ENCODE assay signal across 9 mouse cellular contexts in genomic region chr2:157431912-157432311, GRCm38 (mm10). TPM values are rescaled to one million over a fixed set of nuclear protein-coding genes. Genes with fewer than 3 reads are reported as not detected.
DNase-seq lines count a peak whose midpoint lies in the region; ATAC-seq and TF ChIP-seq lines count a peak whose summit lies in the region.
"Had no signal": no experiment of that assay in that cellular context is flagged by ENCODE, and none has a peak within 500 bp of the region (broad histone marks: within the 10 kb centered on the region; RNA-seq: fewer than 3 reads in every experiment).

No protein-coding gene starts in this region.

- H3K4me1 ChIP-seq in kidney, embryonic 15.5 days: peaks cover 91% of the 10 kb centered on the region
- H3K4me1 ChIP-seq in embryonic facial prominence, embryonic 14.5 days (ENCODE audit: control insufficient read depth, insufficient read depth, low read length): peaks cover 32% of the 10 kb centered on the region
- peaks cover 37% of the 10 kb centered on the region for H3K4me1 ChIP-seq in hindbrain, postnatal 0 days (ENCODE audit: insufficient read depth, low read length)
- peaks cover 90% of the 10 kb centered on the region for H3K4me1 ChIP-seq in neural tube, embryonic 13.5 days (replicated peaks)

- TF ChIP-seq CTCF in hindbrain, postnatal 0 days (IDR thresholded peaks at IDR 0.05; ENCODE audit: low read depth): no peak

- ATAC-seq in kidney, embryonic 15.5 days (replicated peaks; ENCODE audit: low FRiP score): no peak
- no peak for ATAC-seq in embryonic facial prominence, embryonic 14.5 days (ENCODE audit: low read depth)
- ATAC-seq in hindbrain, postnatal 0 days: no peak
- ATAC-seq in neural tube, embryonic 13.5 days (ENCODE audit: low read depth): no peak
- no peak for ATAC-seq in frontal cortex, adult (ENCODE audit: low TSS enrichment)

- H3K27ac ChIP-seq in kidney, embryonic 15.5 days: peak overlapping the region; percentile 20; the same call in 1 of the 2 replicates
- H3K27ac ChIP-seq in embryonic facial prominence, embryonic 14.5 days (replicated peaks; ENCODE audit: low read depth, low read length): peak overlapping the region; percentile 86; the same call in 1 of the 2 replicates
- H3K27ac ChIP-seq in hindbrain, postnatal 0 days: peak overlapping the region; percentile 79
- H3K27ac ChIP-seq in neural tube, embryonic 13.5 days (replicated peaks): peak overlapping the region; percentile 76

- H3K4me3 ChIP-seq in kidney, embryonic 15.5 days (replicated peaks): no peak overlapping the region
- no peak overlapping the region for H3K4me3 ChIP-seq in embryonic facial prominence, embryonic 14.5 days (ENCODE audit: low read depth, low read length)
- no peak overlapping the region for H3K4me3 ChIP-seq in hindbrain, postnatal 0 days (ENCODE audit: low read length)
- no peak overlapping the region for H3K4me3 ChIP-seq in neural tube, embryonic 13.5 days

- no peak for DNase-seq in kidney, postnatal 25 days
- DNase-seq in embryonic facial prominence, embryonic 14.5 days (ENCODE audit: low spot score): no peak
- DNase-seq in hindbrain, postnatal 0 days (ENCODE audit: low spot score): no peak
- no peak for DNase-seq in thymus, postnatal 10 days (ENCODE audit: low spot score in 2 of 2)
- no peak for DNase-seq in gastrocnemius, postnatal 4 days (ENCODE audit: low spot score in 2 of 2)
- DNase-seq: heart, postnatal 10 days had no signal

- H3K9me3 ChIP-seq in kidney, embryonic 15.5 days (replicated peaks): no peaks in the 10 kb centered on the region
- no peaks in the 10 kb centered on the region for H3K9me3 ChIP-seq in embryonic facial prominence, embryonic 14.5 days (ENCODE audit: control insufficient read depth, low read length)
- no peaks in the 10 kb centered on the region for H3K9me3 ChIP-seq in hindbrain, postnatal 0 days (ENCODE audit: low read length)
- no peaks in the 10 kb centered on the region for H3K9me3 ChIP-seq in neural tube, embryonic 13.5 days

- H3K4me2 ChIP-seq in kidney, embryonic 15.5 days: no peak overlapping the region
- H3K4me2 ChIP-seq in embryonic facial prominence, embryonic 14.5 days (ENCODE audit: low read depth, low read length): no peak overlapping the region
- H3K4me2 ChIP-seq in hindbrain, postnatal 0 days (ENCODE audit: low read depth, low read length): no peak overlapping the region
- no peak overlapping the region for H3K4me2 ChIP-seq in neural tube, embryonic 13.5 days

- WGBS in kidney, embryonic 15.5 days: 80% methylated on average over 5 of the region's 5 CpGs
- WGBS in embryonic facial prominence, embryonic 14.5 days: 56% methylated on average over 5 of the region's 5 CpGs
- 75% methylated on average over 5 of the region's 5 CpGs for WGBS in hindbrain, postnatal 0 days
- 83% methylated on average over 5 of the region's 5 CpGs for WGBS in neural tube, embryonic 13.5 days

- peaks cover 26% of the 10 kb centered on the region for H3K36me3 ChIP-seq in kidney, embryonic 15.5 days
- peaks cover 27% of the 10 kb centered on the region for H3K36me3 ChIP-seq in embryonic facial prominence, embryonic 14.5 days (ENCODE audit: control insufficient read depth, insufficient read depth, low read length)
- peaks cover under 1% of the 10 kb centered on the region; the same call in 1 of the 2 replicates for H3K36me3 ChIP-seq in hindbrain, postnatal 0 days (ENCODE audit: insufficient read depth, low read length)
- H3K36me3 ChIP-seq in neural tube, embryonic 13.5 days: peaks cover 35% of the 10 kb centered on the region

- no peaks in the 10 kb centered on the region for H3K27me3 ChIP-seq in kidney, embryonic 15.5 days
- no peaks in the 10 kb centered on the region for H3K27me3 ChIP-seq in embryonic facial prominence, embryonic 14.5 days (replicated peaks; ENCODE audit: control insufficient read depth, insufficient read depth, low read length)
- H3K27me3 ChIP-seq in hindbrain, postnatal 0 days (ENCODE audit: insufficient read depth, low read length): no peaks in the 10 kb centered on the region
- no peaks in the 10 kb centered on the region for H3K27me3 ChIP-seq in neural tube, embryonic 13.5 days

- no peak overlapping the region for H3K9ac ChIP-seq in kidney, embryonic 15.5 days
- no peak overlapping the region for H3K9ac ChIP-seq in embryonic facial prominence, embryonic 14.5 days (ENCODE audit: low read depth, low read length)
- H3K9ac ChIP-seq in hindbrain, postnatal 0 days (replicated peaks; ENCODE audit: low read length): no peak overlapping the region
- H3K9ac ChIP-seq in neural tube, embryonic 13.5 days: peak overlapping the region; percentile 54

RNA-seq across cellular contexts. Expression of gene Src, which starts 13.7 kb away (rescaled TPM):
- polyA plus RNA-seq in kidney, embryonic 15.5 days (2015; fragmentation: Nextera tagmentation; extraction: Ambion mirVana): 17.6 and 18.2 TPM in 2 replicates
- 12.6 and 16.2 TPM in 2 replicates for polyA plus RNA-seq in embryonic facial prominence, embryonic 14.5 days (2014; fragmentation: Nextera tagmentation; extraction: Ambion mirVana)
- total RNA-seq in hindbrain, postnatal 0 days (2014; rRNA removed): 133 and 134 TPM in 2 replicates
- 23.2 and 25.4 TPM in 2 replicates for polyA plus RNA-seq in hindbrain, postnatal 0 days (2015; fragmentation: Nextera tagmentation; extraction: Ambion mirVana)
- polyA plus RNA-seq in neural tube, embryonic 13.5 days (2015; fragmentation: Nextera tagmentation; extraction: Ambion mirVana): 32.0 and 32.5 TPM in 2 replicates
- total RNA-seq in gastrocnemius, postnatal 4 days (2021): 10 to 100 TPM; 13.3 to 13.6 TPM

Comparison
In these comparisons a context has a peak if more than half of its experiments do, and no peak if none do; other contexts are left out.
1. H3K27ac ChIP-seq: peak in every context shown above with its lines; median percentile 86 in embryonic facial prominence, embryonic 14.5 days; 79 in hindbrain, postnatal 0 days; 76 in neural tube, embryonic 13.5 days; 20 in kidney, embryonic 15.5 days.